Mouse (Mus musculus): ENCODE measurements around the gene Armt1.

DNA sequence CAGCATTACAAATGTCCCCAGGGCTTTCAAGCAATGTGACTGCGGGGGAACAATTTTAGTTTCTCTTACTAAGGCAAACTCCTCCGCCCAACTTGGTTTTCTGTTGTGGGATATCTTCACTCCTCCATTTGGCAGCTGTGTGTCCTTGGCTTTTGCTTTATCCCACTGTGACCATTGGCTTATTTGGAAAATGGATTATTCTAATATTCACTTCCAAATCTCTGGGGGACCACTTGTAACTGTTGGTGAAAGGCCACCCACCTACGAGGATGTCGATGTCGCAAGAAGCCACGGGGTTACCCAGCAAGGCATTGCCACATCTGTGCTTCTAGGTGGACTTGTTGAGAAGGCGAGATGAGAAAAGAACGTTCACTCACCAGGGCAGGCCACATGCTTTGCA, 49.4 kb downstream of the Armt1 start:
- TF ChIP-seq CTCF (IDR thresholded peaks at IDR 0.05; ENCODE audit: extremely low read depth, insufficient read length, insufficient replicate concordance, low read depth, low read length) (no peak), POLR2A (IDR thresholded peaks at IDR 0.05; ENCODE audit: low read depth, low read length) (no peak)

All from small intestine, adult 2 months (tissue).